Mouse (Mus musculus) liver, postnatal 0 days (tissue): ENCODE data around the gene Pias4.
"Not testable (repeated sequence)": the region's sequence is repeated elsewhere in the genome, so short reads cannot be mapped to it uniquely, and the experiment has no call there.

ENCODE experiments used
- CTCF ChIP-seq: sonication (generic); IDR thresholded peaks from 2 replicates; pipeline ENCODE4 v1.5.1; 2016; ENCODE audit warnings: antibody characterized with exemption, low read depth
- EP300 ChIP-seq: IDR thresholded peaks from 2 replicates; pipeline ENCODE4 v1.6.1; 2016; ENCODE audit warnings: antibody characterized with exemption, low read depth, mild to moderate bottlenecking

DNA sequence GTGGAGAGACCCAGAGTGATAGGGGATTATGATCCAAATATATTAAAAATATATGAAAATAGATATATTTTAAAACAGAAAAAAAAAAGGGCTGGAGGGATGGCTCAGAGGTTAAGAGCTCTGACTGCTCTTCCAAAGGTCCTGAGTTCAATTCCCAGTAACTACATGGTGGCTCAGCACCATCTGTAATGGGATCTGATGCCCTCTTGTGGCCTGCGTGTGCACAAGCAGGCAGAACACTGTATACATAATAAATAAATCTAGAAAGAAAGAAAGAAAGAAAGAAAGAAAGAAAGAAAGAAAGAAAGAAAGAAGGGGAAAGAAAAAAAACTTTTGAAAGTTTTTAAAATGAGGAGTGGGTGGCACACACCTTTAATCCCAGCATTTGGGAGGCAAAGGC is 49.5 kb upstream of the Pias4 start:
- peak; percentile 72 for TF ChIP-seq CTCF
- not testable (repeated sequence) for TF ChIP-seq EP300
